Mouse (Mus musculus): ENCODE measurements around the gene Capn15. TPM values are rescaled to one million over a fixed set of nuclear protein-coding genes. Genes with fewer than 3 reads are reported as not detected.

Capn15 gene
- polyA plus RNA-seq, 1 experiment from 2014 or later = 9.3 TPM

- Histone ChIP-seq H3K4me3 (no peak overlapping the region), H3K4me1 (replicated peaks) (peaks cover 44% of the 10 kb centered on the region), H3K9ac (no peak overlapping the region), H3K4me2 (no peak overlapping the region), H3K27ac (no peak overlapping the region), H3K9me3 (replicated peaks) (no peaks in the 10 kb centered on the region), H3K27me3 (no peaks in the 10 kb centered on the region), H3K36me3 (no peaks in the 10 kb centered on the region)
- no peak for ATAC-seq (replicated peaks; ENCODE audit: insufficient number of reproducible peaks, insufficient read depth, low FRiP score, low read depth)
- WGBS = 78% methylated on average over 8 of the region's 8 CpGs
Measured at GRCm38 (mm10) chr17:25916931-25917647, 68.5 kb downstream of the Capn15 start.

GRCm38 (mm10) chr17:25914295-25914694 is 71.3 kb downstream of the Capn15 start:
- H3K9me3 ChIP-seq (replicated peaks) = no peaks in the 10 kb centered on the region
- H3K4me3 ChIP-seq = no peak overlapping the region
- H3K27me3 ChIP-seq = no peaks in the 10 kb centered on the region
- ATAC-seq (replicated peaks; ENCODE audit: insufficient number of reproducible peaks, insufficient read depth, low FRiP score, low read depth) = no peak
- peak overlapping the region; percentile 43 for H3K27ac ChIP-seq
- H3K36me3 ChIP-seq = no peaks in the 10 kb centered on the region
- H3K4me1 ChIP-seq (replicated peaks) = peaks cover 38% of the 10 kb centered on the region
- 58% methylated on average over 4 of the region's 4 CpGs for WGBS
- no peak overlapping the region for H3K9ac ChIP-seq
- 0 out of 2 replicates have a peak overlapping the region, but pooled peaks have one; percentile 21 for H3K4me2 ChIP-seq

GRCm38 (mm10) chr17:25913877-25914275 is 71.7 kb downstream of the Capn15 start:
- WGBS = 6% methylated on average over 1 of the region's 1 CpGs
- H3K9ac ChIP-seq = no peak overlapping the region
- H3K4me1 ChIP-seq (replicated peaks) = peaks cover 38% of the 10 kb centered on the region
- H3K36me3 ChIP-seq = no peaks in the 10 kb centered on the region
- no peak; the same call in 1 of the 2 replicates for ATAC-seq (replicated peaks; ENCODE audit: insufficient number of reproducible peaks, insufficient read depth, low FRiP score, low read depth)
- peak overlapping the region; percentile 21 for H3K4me2 ChIP-seq
- H3K4me3 ChIP-seq = no peak overlapping the region
- no peaks in the 10 kb centered on the region for H3K9me3 ChIP-seq (replicated peaks)
- peak overlapping the region; percentile 43 for H3K27ac ChIP-seq
- H3K27me3 ChIP-seq = no peaks in the 10 kb centered on the region

GRCm38 (mm10) chr17:25913186-25913876 is 72.3 kb downstream of the Capn15 start:
- H3K9ac ChIP-seq = no peak overlapping the region
- H3K4me1 ChIP-seq (replicated peaks) = peaks cover 32% of the 10 kb centered on the region
- H3K4me3 ChIP-seq = no peak overlapping the region
- peak overlapping the region; percentile 21 for H3K4me2 ChIP-seq
- H3K36me3 ChIP-seq = no peaks in the 10 kb centered on the region
- no peaks in the 10 kb centered on the region for H3K27me3 ChIP-seq
- WGBS = 64% methylated on average over 14 of the region's 14 CpGs
- ATAC-seq (replicated peaks; ENCODE audit: insufficient number of reproducible peaks, insufficient read depth, low FRiP score, low read depth) = no peak
- H3K9me3 ChIP-seq (replicated peaks) = no peaks in the 10 kb centered on the region
- H3K27ac ChIP-seq = peak overlapping the region; percentile 43; the same call in 1 of the 2 replicates

GRCm38 (mm10) chr17:25911816-25912215 is 73.8 kb downstream of the Capn15 start:
- WGBS = 82% methylated on average over 4 of the region's 4 CpGs
- Histone ChIP-seq H3K27ac (no peak overlapping the region), H3K4me3 (no peak overlapping the region), H3K36me3 (no peaks in the 10 kb centered on the region), H3K9me3 (replicated peaks) (no peaks in the 10 kb centered on the region), H3K27me3 (no peaks in the 10 kb centered on the region), H3K9ac (no peak overlapping the region), H3K4me1 (replicated peaks) (peaks cover 20% of the 10 kb centered on the region), H3K4me2 (no peak overlapping the region)
- no peak for ATAC-seq (replicated peaks; ENCODE audit: insufficient number of reproducible peaks, insufficient read depth, low FRiP score, low read depth)

Other genes starting within 250 kb of the Capn15 start
- gene Mslnl, start 249.8 kb downstream of the Capn15 start, polyA plus RNA-seq (2015; fragmentation: Nextera tagmentation; extraction: Ambion mirVana) = 0.13 TPM in 1 of 2 replicates, not detected in the other
- 38.7 and 42.7 TPM in 2 replicates for gene Msln, start 231.4 kb downstream of the Capn15 start, polyA plus RNA-seq (2015; fragmentation: Nextera tagmentation; extraction: Ambion mirVana)
- gene Narfl, start 212.0 kb downstream of the Capn15 start, polyA plus RNA-seq (2015; fragmentation: Nextera tagmentation; extraction: Ambion mirVana) = 31.5 and 32.4 TPM in 2 replicates
- gene Haghl, start 200.1 kb downstream of the Capn15 start, polyA plus RNA-seq (2015; fragmentation: Nextera tagmentation; extraction: Ambion mirVana) = 44.7 and 57.1 TPM in 2 replicates
- 0.13 and 0.23 TPM in 2 replicates for gene Ccdc78, start 199.2 kb downstream of the Capn15 start, polyA plus RNA-seq (2015; fragmentation: Nextera tagmentation; extraction: Ambion mirVana)
- gene Fam173a, start 192.9 kb downstream of the Capn15 start, polyA plus RNA-seq (2015; fragmentation: Nextera tagmentation; extraction: Ambion mirVana) = 56.8 and 70.2 TPM in 2 replicates
- 0.50 TPM in 1 of 2 replicates, not detected in the other for gene AC134908.4, start 190.1 kb downstream of the Capn15 start, polyA plus RNA-seq (2015; fragmentation: Nextera tagmentation; extraction: Ambion mirVana)
- gene Metrn, start 188.7 kb downstream of the Capn15 start, polyA plus RNA-seq (2015; fragmentation: Nextera tagmentation; extraction: Ambion mirVana) = 21.2 and 29.2 TPM in 2 replicates
- 0.78 and 1.2 TPM in 2 replicates for gene Fbxl16, start 176.7 kb downstream of the Capn15 start, polyA plus RNA-seq (2015; fragmentation: Nextera tagmentation; extraction: Ambion mirVana)
- gene Wdr24, start 162.2 kb downstream of the Capn15 start, polyA plus RNA-seq (2015; fragmentation: Nextera tagmentation; extraction: Ambion mirVana) = 12.7 and 19.8 TPM in 2 replicates
- 30.9 and 36.6 TPM in 2 replicates for gene Jmjd8, start 156.9 kb downstream of the Capn15 start, polyA plus RNA-seq (2015; fragmentation: Nextera tagmentation; extraction: Ambion mirVana)
- 251 and 301 TPM in 2 replicates for gene Stub1, start 152.4 kb downstream of the Capn15 start, polyA plus RNA-seq (2015; fragmentation: Nextera tagmentation; extraction: Ambion mirVana)
- 1.4 and 1.7 TPM in 2 replicates for gene Rhbdl1, start 148.5 kb downstream of the Capn15 start, polyA plus RNA-seq (2015; fragmentation: Nextera tagmentation; extraction: Ambion mirVana)
- 1.7 and 3.0 TPM in 2 replicates for gene Gm20683, start 144.0 kb downstream of the Capn15 start, polyA plus RNA-seq (2015; fragmentation: Nextera tagmentation; extraction: Ambion mirVana)
- gene Rhot2, start 140.9 kb downstream of the Capn15 start, polyA plus RNA-seq (2015; fragmentation: Nextera tagmentation; extraction: Ambion mirVana) = 24.2 and 26.1 TPM in 2 replicates
- 12.1 and 18.5 TPM in 2 replicates for gene Wdr90, start 124.3 kb downstream of the Capn15 start, polyA plus RNA-seq (2015; fragmentation: Nextera tagmentation; extraction: Ambion mirVana)
- gene Mcrip2, start 117.0 kb downstream of the Capn15 start, polyA plus RNA-seq (2015; fragmentation: Nextera tagmentation; extraction: Ambion mirVana) = 176 and 203 TPM in 2 replicates
- gene Mettl26, start 110.7 kb downstream of the Capn15 start, polyA plus RNA-seq (2015; fragmentation: Nextera tagmentation; extraction: Ambion mirVana) = 29.3 and 35.1 TPM in 2 replicates
- gene Wfikkn1, start 104.9 kb downstream of the Capn15 start, polyA plus RNA-seq (2015; fragmentation: Nextera tagmentation; extraction: Ambion mirVana) = 0.24 and 0.28 TPM in 2 replicates
- gene Rab40c, start 66.1 kb downstream of the Capn15 start, polyA plus RNA-seq (2015; fragmentation: Nextera tagmentation; extraction: Ambion mirVana) = 12.1 and 18.0 TPM in 2 replicates
- gene Pigq, start 40.9 kb downstream of the Capn15 start, polyA plus RNA-seq (2015; fragmentation: Nextera tagmentation; extraction: Ambion mirVana) = 52.9 and 63.0 TPM in 2 replicates
- 0.08 and 0.16 TPM in 2 replicates for gene Nhlrc4, start 40.8 kb downstream of the Capn15 start, polyA plus RNA-seq (2015; fragmentation: Nextera tagmentation; extraction: Ambion mirVana)
- gene A930017K11Rik, start 33.2 kb downstream of the Capn15 start, polyA plus RNA-seq (2015; fragmentation: Nextera tagmentation; extraction: Ambion mirVana) = 0.05 TPM in 1 of 2 replicates, not detected in the other
- 10.2 and 12.8 TPM in 2 replicates for gene Rab11fip3, start 83.8 kb upstream of the Capn15 start, polyA plus RNA-seq (2015; fragmentation: Nextera tagmentation; extraction: Ambion mirVana)
- gene Decr2, start 104.5 kb upstream of the Capn15 start, polyA plus RNA-seq (2015; fragmentation: Nextera tagmentation; extraction: Ambion mirVana) = 36.0 and 36.9 TPM in 2 replicates
- gene Nme4, start 109.8 kb upstream of the Capn15 start, polyA plus RNA-seq (2015; fragmentation: Nextera tagmentation; extraction: Ambion mirVana) = 48.8 and 61.8 TPM in 2 replicates
- gene Tmem8, start 127.5 kb upstream of the Capn15 start, polyA plus RNA-seq (2015; fragmentation: Nextera tagmentation; extraction: Ambion mirVana) = 0.77 and 1.3 TPM in 2 replicates
- 195 and 202 TPM in 2 replicates for gene Mrpl28, start 137.7 kb upstream of the Capn15 start, polyA plus RNA-seq (2015; fragmentation: Nextera tagmentation; extraction: Ambion mirVana)
- 8.8 and 12.5 TPM in 2 replicates for gene Axin1, start 152.9 kb upstream of the Capn15 start, polyA plus RNA-seq (2015; fragmentation: Nextera tagmentation; extraction: Ambion mirVana)
- 0.25 and 0.76 TPM in 2 replicates for gene Pdia2, start 213.3 kb upstream of the Capn15 start, polyA plus RNA-seq (2015; fragmentation: Nextera tagmentation; extraction: Ambion mirVana)
- gene Rgs11, start 217.2 kb upstream of the Capn15 start, polyA plus RNA-seq (2015; fragmentation: Nextera tagmentation; extraction: Ambion mirVana) = 4.5 and 5.7 TPM in 2 replicates
- gene Arhgdig, start 222.0 kb upstream of the Capn15 start, polyA plus RNA-seq (2015; fragmentation: Nextera tagmentation; extraction: Ambion mirVana) = 3.7 and 6.0 TPM in 2 replicates